Mouse (Mus musculus): ENCODE results near the gene Prl8a6. TPM values are rescaled to one million over a fixed set of nuclear protein-coding genes. Genes with fewer than 3 reads are reported as not detected.

The Prl8a6 gene
- not detected in 2 replicates for polyA plus RNA-seq (2012; rRNA removed)

GRCm38 (mm10) chr13:27438588-27438987 lies at the start of gene Prl8a6:
Prl8a6 (minus strand) TSS chr13:27438688.

GRCm38 (mm10) chr13:27390746-27391145 lies 47.7 kb downstream of the Prl8a6 start, which contains the start of gene Prl2b1:
Prl2b1 (minus strand) TSS chr13:27390846.

Other genes starting within 250 kb of the Prl8a6 start
- gene Prl3c1, start 242.0 kb downstream of the Prl8a6 start, polyA plus RNA-seq (2012; rRNA removed), result not detected in 2 replicates
- not detected in 2 replicates for gene Prl3b1, start 196.8 kb downstream of the Prl8a6 start, polyA plus RNA-seq (2012; rRNA removed)
- not detected in 2 replicates for gene Prl3a1, start 179.3 kb downstream of the Prl8a6 start, polyA plus RNA-seq (2012; rRNA removed)
- not detected in 2 replicates for gene Prl6a1, start 126.1 kb downstream of the Prl8a6 start, polyA plus RNA-seq (2012; rRNA removed)
- not detected in 2 replicates for gene Prl8a2, start 93.0 kb downstream of the Prl8a6 start, polyA plus RNA-seq (2012; rRNA removed)
- gene Prl2b1, start 47.8 kb downstream of the Prl8a6 start, polyA plus RNA-seq (2012; rRNA removed), result not detected in 2 replicates
- gene Prl8a8, start 74.5 kb upstream of the Prl8a6 start, polyA plus RNA-seq (2012; rRNA removed), result not detected in 2 replicates
- not detected in 2 replicates for gene Prl8a9, start 125.9 kb upstream of the Prl8a6 start, polyA plus RNA-seq (2012; rRNA removed)
- not detected in 2 replicates for gene Prl8a1, start 143.5 kb upstream of the Prl8a6 start, polyA plus RNA-seq (2012; rRNA removed)
- gene Prl7b1, start 171.9 kb upstream of the Prl8a6 start, polyA plus RNA-seq (2012; rRNA removed), result not detected in 2 replicates
- not detected in 2 replicates for gene Prl7a1, start 203.8 kb upstream of the Prl8a6 start, polyA plus RNA-seq (2012; rRNA removed)
- gene Prl7a2, start 229.3 kb upstream of the Prl8a6 start, polyA plus RNA-seq (2012; rRNA removed), result not detected in 2 replicates

All from stomach, adult 2 months (tissue).